Mouse (Mus musculus) adrenal gland, adult 10 weeks (tissue): ENCODE measurements around the gene Hspb7. TPM values are rescaled to one million over a fixed set of nuclear protein-coding genes. Genes with fewer than 3 reads are reported as not detected.

Experiments
- polyA plus RNA-seq: library from polyadenylated mRNA; stranded (reverse); fragments of 350-450 nt; fragmentation: Illumina TruSeq; extraction: RNeasy Lipid Tissue Mini Kit (QIAGEN cat#74804); gene quantifications from one replicate; pipeline ENCODE4 v1.2.3, GENCODE M21; 2014; ENCODE audit warnings: low read depth, low replicate concordance

Gene Hspb7
- not detected for polyA plus RNA-seq

DNA sequence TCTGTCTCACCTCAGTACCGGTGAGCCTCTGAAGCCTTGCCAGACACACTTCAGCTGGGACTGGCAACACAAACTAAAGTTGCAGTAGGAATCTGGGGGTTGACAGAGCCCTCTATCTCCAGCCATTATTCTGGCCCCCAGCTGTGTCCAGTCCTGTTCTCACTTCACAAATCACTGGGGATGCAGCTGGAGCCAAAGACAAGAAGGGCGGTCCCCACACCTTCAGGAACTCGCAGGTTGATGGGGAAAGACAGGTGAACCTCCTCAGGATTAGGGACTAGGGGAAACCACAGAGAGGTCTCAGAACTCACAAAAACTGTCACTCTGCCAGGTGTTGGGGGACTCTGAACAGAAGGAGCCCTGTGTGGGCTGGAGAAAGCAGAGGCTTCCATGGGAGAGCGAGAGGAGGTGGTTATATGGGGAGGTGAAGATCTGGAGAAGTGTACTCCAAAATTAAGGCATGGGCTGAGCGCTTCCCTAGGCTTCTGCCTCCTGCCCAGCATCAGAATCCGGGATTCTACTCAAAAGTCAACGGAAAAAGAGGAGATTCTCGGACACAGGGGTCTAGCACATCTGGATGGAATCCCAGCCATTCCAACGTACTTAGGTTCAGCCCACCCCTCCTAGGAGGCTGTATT is at the start of gene Hspb7:
Gene Hspb7 (plus strand): TSS at position 588 of the 638 bp plus-strand sequence.

DNA sequence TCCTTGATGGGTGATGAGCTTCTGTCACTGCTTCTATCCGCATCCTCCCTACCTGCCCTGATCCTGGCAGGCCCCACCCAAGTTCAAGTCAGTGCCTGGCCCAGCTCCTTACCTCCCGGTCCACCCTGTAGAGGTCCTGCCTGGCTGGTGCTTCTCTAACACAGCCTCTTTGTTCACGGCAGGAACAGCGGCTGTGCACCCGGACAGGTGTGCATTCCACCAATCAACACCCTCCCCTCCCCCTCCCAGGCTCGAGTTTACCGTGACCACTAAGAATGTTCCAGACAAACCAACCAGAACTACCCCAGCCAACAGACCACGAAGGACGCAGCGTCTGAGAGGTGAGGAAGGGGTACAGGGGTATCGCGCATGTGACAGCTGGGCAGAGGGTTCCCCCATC is 22.0 kb upstream of the Hspb7 start, which contains the start of gene Clcnka:
Gene Clcnka (minus strand): TSS at position 180 of the 400 bp plus-strand sequence.

DNA sequence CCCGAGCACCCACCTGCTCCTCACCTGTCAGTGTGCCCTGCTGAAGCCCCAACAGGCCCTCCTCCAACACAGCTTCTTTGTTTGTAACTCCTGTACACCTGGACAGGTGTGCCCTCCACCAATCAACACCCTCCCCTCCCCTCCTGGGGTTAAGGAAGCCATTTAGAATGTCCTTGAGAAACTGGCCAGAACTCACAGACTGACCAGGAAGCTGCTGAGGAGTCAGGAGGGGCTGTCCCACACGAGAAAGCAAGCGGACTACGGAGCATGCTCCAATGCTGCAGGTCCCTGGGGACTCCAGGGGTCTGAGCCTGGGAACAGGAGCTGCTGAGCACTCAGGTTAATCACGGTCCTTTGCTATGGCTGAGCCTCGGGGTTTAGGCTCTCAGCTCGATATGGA is 4.7 kb upstream of the Hspb7 start, which contains the start of gene Clcnkb:
Gene Clcnkb (minus strand): TSS at position 91 of the 400 bp plus-strand sequence.

DNA sequence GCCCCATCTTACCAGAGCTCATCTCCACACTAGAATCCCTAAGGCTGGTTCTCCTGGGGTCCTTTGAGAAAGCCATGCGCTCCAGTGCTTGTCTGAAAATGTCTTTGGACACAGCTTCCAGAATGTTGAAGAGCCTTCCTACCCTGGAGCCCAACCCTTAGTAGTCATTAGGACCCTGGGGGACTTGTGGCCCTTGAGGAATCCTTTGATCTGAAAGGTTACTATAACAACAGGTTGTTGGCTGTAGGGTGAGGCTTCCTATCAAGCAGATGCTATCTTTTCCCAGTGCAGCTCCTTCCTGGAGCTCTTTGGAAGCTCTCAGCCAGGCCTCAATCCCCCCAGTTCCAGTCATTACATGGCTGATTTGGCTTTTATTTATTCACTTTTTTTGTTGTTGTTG is 15.4 kb downstream of the Hspb7 start, which contains the start of gene Srarp:
Gene Srarp (minus strand): TSS at position 132 of the 400 bp plus-strand sequence.

DNA sequence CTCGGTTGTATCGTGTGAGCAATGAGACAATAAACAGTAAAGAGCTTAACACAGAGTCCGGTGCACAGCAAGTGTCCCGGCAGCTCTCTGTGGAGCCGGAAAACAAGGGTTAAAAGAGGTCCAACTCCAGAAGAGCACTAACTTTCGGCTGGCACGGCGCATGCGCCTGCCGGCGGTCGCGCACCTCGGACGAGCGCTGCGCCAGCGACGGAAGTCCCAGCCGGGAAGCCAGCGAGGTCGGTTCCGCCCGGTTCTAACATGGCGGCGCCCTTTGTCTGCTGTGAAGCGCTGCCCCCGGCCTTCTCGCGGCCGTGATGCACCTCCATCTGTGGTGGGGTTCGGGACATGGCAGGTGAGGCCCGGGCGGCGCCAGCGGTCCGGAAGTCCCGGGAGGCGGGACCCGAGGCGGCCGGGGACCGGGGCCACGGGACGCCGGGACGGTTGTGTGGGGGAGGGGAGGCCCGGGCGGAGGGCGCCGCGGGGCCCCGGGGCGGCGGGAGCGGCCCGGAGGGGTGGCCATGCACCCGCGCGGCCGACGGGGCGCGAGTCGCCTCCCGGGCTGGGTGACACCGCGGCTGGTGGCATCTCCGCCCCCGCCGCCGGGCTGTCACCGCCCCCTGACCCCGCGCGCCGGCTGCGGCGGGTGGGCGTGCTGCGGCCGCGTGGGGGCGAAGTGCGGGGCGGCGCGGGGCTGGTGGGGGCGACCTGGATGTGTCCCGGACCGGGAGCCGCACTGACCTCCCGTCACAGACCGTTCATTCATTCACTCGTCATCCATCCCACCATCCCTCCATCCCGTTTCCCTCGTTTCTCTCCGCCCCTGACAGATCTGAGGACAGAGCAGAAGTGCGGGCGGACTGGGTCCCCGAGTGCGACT is 24.1 kb downstream of the Hspb7 start, which contains the start of gene Zbtb17:
Gene Zbtb17 (plus strand): TSS at position 204 of the 877 bp plus-strand sequence.

Other genes starting within 250 kb of the Hspb7 start
- gene Rsg1, start 206.8 kb upstream of the Hspb7 start, polyA plus RNA-seq = 0.76 TPM
- gene Arhgef19, start 181.3 kb upstream of the Hspb7 start, polyA plus RNA-seq = 1.2 TPM
- 0.70 TPM for gene Epha2, start 119.5 kb upstream of the Hspb7 start, polyA plus RNA-seq
- not detected for gene Fam131c, start 52.6 kb upstream of the Hspb7 start, polyA plus RNA-seq
- not detected for gene Clcnka, start 22.1 kb upstream of the Hspb7 start, polyA plus RNA-seq
- gene Clcnkb, start 4.8 kb upstream of the Hspb7 start, polyA plus RNA-seq = not detected
- not detected for gene Srarp, start 15.3 kb downstream of the Hspb7 start, polyA plus RNA-seq
- not detected for gene Zbtb17, start 23.9 kb downstream of the Hspb7 start, polyA plus RNA-seq
- 9.1 TPM for gene Spen, start 117.8 kb downstream of the Hspb7 start, polyA plus RNA-seq
- gene Fblim1, start 185.3 kb downstream of the Hspb7 start, polyA plus RNA-seq = 7.1 TPM
- not detected for gene Tmem82, start 197.9 kb downstream of the Hspb7 start, polyA plus RNA-seq
- 0.35 TPM for gene Slc25a34, start 203.0 kb downstream of the Hspb7 start, polyA plus RNA-seq
- 1.3 TPM for gene Plekhm2, start 244.1 kb downstream of the Hspb7 start, polyA plus RNA-seq